8 mouse cellular contexts compared by ENCODE assay signal in genomic region chr12:84176886-84177765, GRCm38 (mm10). TPM values are rescaled to one million over a fixed set of nuclear protein-coding genes. Genes with fewer than 3 reads are reported as not detected.
A peak's percentile ranks its signal among the peaks of the same experiment; 100 is the strongest.
DNase-seq lines count a peak whose midpoint lies in the region; ATAC-seq and TF ChIP-seq lines count a peak whose summit lies in the region.

No protein-coding gene starts in this region.

- no peak for ATAC-seq in kidney, postnatal 0 days (replicated peaks; ENCODE audit: low FRiP score, low read depth)
- ATAC-seq in hindbrain, embryonic 13.5 days (ENCODE audit: low FRiP score): no peak
- ATAC-seq in midbrain, embryonic 11.5 days (ENCODE audit: low FRiP score): no peak

- no peak for DNase-seq in kidney, postnatal 0 days (ENCODE audit: low spot score)
- no peak for DNase-seq in kidney, postnatal 14 days
- DNase-seq in midbrain, embryonic 11.5 days (ENCODE audit: low spot score, missing footprints): peak; percentile 85
- no peak for DNase-seq in ovary, postnatal 14 days (ENCODE audit: low spot score)
- DNase-seq in left cerebral cortex, postnatal 14 days (ENCODE audit: low spot score in 2 of 2): no peak
- no peak for DNase-seq in layer of hippocampus, adult 8-10 months (ENCODE audit: low spot score in 2 of 2)

- H3K36me3 ChIP-seq in kidney, postnatal 0 days (ENCODE audit: insufficient read depth, low read length): peaks cover 15% of the 10 kb centered on the region
- peaks cover 18% of the 10 kb centered on the region for H3K36me3 ChIP-seq in hindbrain, embryonic 13.5 days
- peaks cover 3% of the 10 kb centered on the region; the same call in 1 of the 2 replicates for H3K36me3 ChIP-seq in midbrain, embryonic 11.5 days (ENCODE audit: control insufficient read depth, insufficient read depth, low read length)

- no peak for TF ChIP-seq CTCF in kidney, postnatal 0 days (IDR thresholded peaks at IDR 0.05; ENCODE audit: low read depth)
- no peak for TF ChIP-seq CTCF in bone marrow macrophage, adult 2 months (IDR thresholded peaks at IDR 0.05; ENCODE audit: low read depth, low read length)

- H3K4me3 ChIP-seq in kidney, postnatal 0 days (replicated peaks; ENCODE audit: low read depth, low read length): no peak overlapping the region
- peak overlapping the region; percentile 52 for H3K4me3 ChIP-seq in bone marrow macrophage, adult 2 months (ENCODE audit: insufficient read depth, low read length)
- no peak overlapping the region for H3K4me3 ChIP-seq in hindbrain, embryonic 13.5 days
- no peak overlapping the region for H3K4me3 ChIP-seq in midbrain, embryonic 11.5 days (ENCODE audit: low read depth, low read length)

- 41% methylated on average over 6 of the region's 6 CpGs for WGBS in kidney, postnatal 0 days
- 46% methylated on average over 6 of the region's 6 CpGs for WGBS in hindbrain, embryonic 13.5 days
- 36% methylated on average over 6 of the region's 6 CpGs for WGBS in midbrain, embryonic 11.5 days

- no peaks in the 10 kb centered on the region for H3K9me3 ChIP-seq in kidney, postnatal 0 days (replicated peaks; ENCODE audit: low read length)
- no peaks in the 10 kb centered on the region for H3K9me3 ChIP-seq in hindbrain, embryonic 13.5 days
- no peaks in the 10 kb centered on the region for H3K9me3 ChIP-seq in midbrain, embryonic 11.5 days (ENCODE audit: control insufficient read depth, low read length)

- H3K4me2 ChIP-seq in kidney, postnatal 0 days (ENCODE audit: low read length): peak overlapping the region; percentile 68; the same call in 1 of the 2 replicates
- peak overlapping the region; percentile 71 for H3K4me2 ChIP-seq in hindbrain, embryonic 13.5 days
- no peak overlapping the region for H3K4me2 ChIP-seq in midbrain, embryonic 11.5 days

- peaks cover 73% of the 10 kb centered on the region for H3K4me1 ChIP-seq in kidney, postnatal 0 days (replicated peaks; ENCODE audit: insufficient read depth, low read length)
- peaks cover 80% of the 10 kb centered on the region for H3K4me1 ChIP-seq in bone marrow macrophage, adult 2 months (ENCODE audit: control insufficient read depth, insufficient read depth, low read length)
- peaks cover 84% of the 10 kb centered on the region for H3K4me1 ChIP-seq in hindbrain, embryonic 13.5 days (replicated peaks)
- H3K4me1 ChIP-seq in midbrain, embryonic 11.5 days (ENCODE audit: control insufficient read depth, insufficient read depth, low read length): peaks cover 32% of the 10 kb centered on the region

- no peak overlapping the region for H3K9ac ChIP-seq in kidney, postnatal 0 days (ENCODE audit: low read depth, low read length)
- H3K9ac ChIP-seq in hindbrain, embryonic 13.5 days: peak overlapping the region; percentile 77
- H3K9ac ChIP-seq in midbrain, embryonic 11.5 days (ENCODE audit: low read length): peak overlapping the region; percentile 31; the same call in 1 of the 2 replicates

- no peak for TF ChIP-seq POLR2A in bone marrow macrophage, adult 2 months (IDR thresholded peaks at IDR 0.05; ENCODE audit: borderline replicate concordance, low read depth, low read length)

- intact Hi-C loops in left cerebral cortex, postnatal 14 days (cut with DNase I): loop anchor here (5.0 kb wide), 1 partner anchor 40 kb away; the partner anchor contains the start of gene Elmsan1

- no peaks in the 10 kb centered on the region for H3K27me3 ChIP-seq in kidney, postnatal 0 days (ENCODE audit: insufficient read depth, low read length)
- H3K27me3 ChIP-seq in hindbrain, embryonic 13.5 days: no peaks in the 10 kb centered on the region
- no peaks in the 10 kb centered on the region for H3K27me3 ChIP-seq in midbrain, embryonic 11.5 days (ENCODE audit: control insufficient read depth, insufficient read depth, low read length)

- H3K27ac ChIP-seq in kidney, postnatal 0 days: peak overlapping the region; percentile 96
- H3K27ac ChIP-seq in bone marrow macrophage, adult 2 months (ENCODE audit: insufficient read depth, low read depth, low read length): peak overlapping the region; percentile 99
- H3K27ac ChIP-seq in hindbrain, embryonic 13.5 days: peak overlapping the region; percentile 93
- no peak overlapping the region for H3K27ac ChIP-seq in midbrain, embryonic 11.5 days (ENCODE audit: low read depth, low read length)

RNA-seq across cellular contexts. Expression of gene Pnma1, which starts 28.8 kb away (rescaled TPM):
- polyA plus RNA-seq in kidney, postnatal 0 days (2015; fragmentation: Nextera tagmentation; extraction: Ambion mirVana): 0.33 and 0.50 TPM in 2 replicates
- 0.23 TPM in 1 of 2 replicates, not detected in the other for polyA plus RNA-seq in bone marrow macrophage, adult 2 months (2012; ENCODE audit: insufficient read depth, insufficient read length, missing spikeins)
- 3.5 and 3.8 TPM in 2 replicates for polyA plus RNA-seq in hindbrain, embryonic 13.5 days (2015; fragmentation: Nextera tagmentation; extraction: Ambion mirVana)
- polyA plus RNA-seq in midbrain, embryonic 11.5 days (2014; fragmentation: Nextera tagmentation; extraction: Ambion mirVana): 3.4 and 3.8 TPM in 2 replicates
- total RNA-seq in left cerebral cortex, postnatal 14 days (2021): 1 to 10 TPM; 5.8 to 6.8 TPM
- 1 to 10 TPM; 3.1 to 3.9 (median 3.6) TPM for total RNA-seq in layer of hippocampus, adult 8-10 months (2022)

RNA-seq across cellular contexts. Expression of gene Elmsan1, which starts 41.6 kb away (rescaled TPM):
- polyA plus RNA-seq in kidney, postnatal 0 days (2015; fragmentation: Nextera tagmentation; extraction: Ambion mirVana): 4.8 and 5.8 TPM in 2 replicates
- polyA plus RNA-seq in bone marrow macrophage, adult 2 months (2012; ENCODE audit: insufficient read depth, insufficient read length, missing spikeins): 26.6 and 33.7 TPM in 2 replicates
- polyA plus RNA-seq in hindbrain, embryonic 13.5 days (2015; fragmentation: Nextera tagmentation; extraction: Ambion mirVana): 4.5 and 5.1 TPM in 2 replicates
- 3.4 and 3.9 TPM in 2 replicates for polyA plus RNA-seq in midbrain, embryonic 11.5 days (2014; fragmentation: Nextera tagmentation; extraction: Ambion mirVana)
- total RNA-seq in left cerebral cortex, postnatal 14 days (2021): 10 to 100 TPM; 12.6 to 18.6 TPM
- total RNA-seq in layer of hippocampus, adult 8-10 months (2022): 10 to 100 TPM; 21.6 to 28.5 (median 26.0) TPM
